Mouse (Mus musculus): ENCODE data around the gene 2410004B18Rik.
A peak's percentile ranks its signal among the peaks of the same experiment; 100 is the strongest.

Gene 2410004B18Rik

DNA sequence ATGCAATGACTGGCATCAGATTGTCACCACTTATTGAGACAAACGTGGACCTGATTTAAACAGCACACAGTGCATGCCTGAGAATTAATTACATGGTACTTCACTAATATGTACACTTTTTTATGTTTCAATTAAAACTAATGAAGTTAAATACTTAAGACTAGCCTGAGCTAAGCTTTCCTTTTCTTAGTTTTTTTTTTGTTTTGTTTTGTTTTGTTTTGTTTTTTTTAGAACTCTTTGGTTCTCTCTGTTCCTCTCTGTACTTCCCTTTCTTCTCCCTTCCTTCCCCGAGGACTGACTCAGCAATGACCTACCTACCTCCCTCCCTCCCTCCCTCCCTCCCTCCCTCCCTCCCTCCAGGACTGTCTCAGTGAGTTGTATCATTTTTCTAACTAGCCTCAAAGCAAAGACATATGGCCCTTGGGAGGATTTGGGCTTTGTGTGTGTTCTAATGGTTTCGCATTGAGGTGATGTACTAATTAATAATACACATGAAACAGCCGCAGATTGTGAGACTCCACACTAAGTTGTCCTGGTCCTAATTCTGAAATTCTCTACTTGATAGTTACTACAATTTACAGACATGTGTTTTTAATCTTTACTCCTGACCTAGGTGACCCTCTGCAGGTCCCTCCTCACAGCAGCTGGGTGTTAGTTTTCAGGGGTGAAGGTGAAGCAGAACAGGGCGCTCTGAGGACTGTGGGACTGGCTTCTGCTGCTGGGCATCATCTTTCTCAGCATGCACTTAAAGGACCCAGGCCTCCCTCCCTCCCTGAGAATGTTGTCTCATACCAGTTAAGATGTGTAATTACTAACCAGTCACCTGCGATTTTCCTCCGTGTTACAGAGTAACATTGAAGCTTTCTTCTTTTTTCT lies 8.1 kb upstream of the 2410004B18Rik start:
- DNase-seq (ENCODE audit: low spot score in 2 of 2): no peak

GRCm38 (mm10) chr3:145933845-145934244 lies 4.0 kb upstream of the 2410004B18Rik start:
- no peak for DNase-seq (ENCODE audit: low spot score in 2 of 2)

DNA sequence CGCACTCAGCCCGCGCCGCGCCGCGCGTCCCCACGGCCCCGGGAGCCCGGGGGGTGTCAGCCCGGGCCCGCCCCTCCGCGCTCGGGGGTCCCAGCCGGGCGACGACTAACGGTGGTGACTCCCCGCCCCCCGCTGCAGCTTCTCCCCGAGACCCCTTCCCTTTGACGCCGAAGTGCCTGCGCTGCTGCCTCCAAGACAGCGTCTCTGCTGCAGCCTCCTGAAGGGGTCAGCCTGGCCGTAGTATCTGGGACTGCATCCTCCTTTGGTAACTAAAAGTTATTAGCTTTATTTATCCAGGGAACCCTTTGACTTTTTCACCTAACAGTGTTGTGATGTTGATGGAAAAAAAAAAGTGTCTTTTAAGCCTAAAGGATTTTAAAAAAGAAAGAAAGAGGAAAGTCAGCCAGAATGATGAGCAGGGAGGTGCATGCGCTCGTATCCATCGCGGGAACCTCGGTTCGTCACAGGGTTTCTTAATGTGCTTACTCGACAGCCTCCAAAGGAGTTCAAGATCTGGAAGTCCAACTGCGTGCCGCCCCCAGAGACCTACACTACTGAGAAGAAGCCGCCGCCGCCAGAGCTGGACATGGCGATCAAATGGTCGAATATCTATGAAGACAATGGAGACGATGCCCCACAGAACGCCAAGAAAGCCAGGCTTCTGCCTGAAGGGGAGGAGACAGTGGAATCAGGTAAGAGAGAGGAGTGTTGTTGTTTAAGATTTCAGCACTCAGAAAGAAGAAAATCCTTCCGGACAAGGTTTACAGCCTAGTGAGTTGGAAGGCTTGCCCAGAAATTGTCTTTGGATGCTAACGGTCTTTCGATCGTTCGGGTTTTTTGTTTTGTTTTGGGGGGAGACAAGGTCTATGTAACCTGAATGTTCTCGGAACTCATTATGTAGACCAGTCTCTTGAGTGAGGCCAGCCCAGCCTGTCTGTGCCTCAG lies 863 bp downstream of the 2410004B18Rik start:
- no peak for DNase-seq (ENCODE audit: low spot score in 2 of 2)

DNA sequence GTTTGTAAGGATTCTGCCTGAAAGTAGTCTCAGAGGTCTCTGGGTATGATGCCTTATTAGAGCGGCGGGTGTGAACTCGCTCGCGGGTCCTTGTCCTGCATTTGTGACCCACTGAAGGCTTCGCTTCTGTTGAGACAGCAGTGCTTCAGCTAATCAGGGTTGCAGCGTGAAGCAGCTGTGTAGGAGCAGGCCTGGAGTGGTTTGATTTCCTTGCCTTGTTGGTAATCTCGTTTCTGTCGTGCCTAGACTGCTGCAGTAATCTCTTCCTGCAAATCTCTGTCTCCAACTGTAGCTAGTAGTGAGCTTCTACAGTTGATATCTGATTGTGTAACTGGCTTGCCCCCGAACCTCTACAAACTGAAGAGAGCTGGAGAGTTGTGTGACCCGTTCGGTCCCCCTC lies 1.6 kb downstream of the 2410004B18Rik start:
- no peak for DNase-seq (ENCODE audit: low spot score in 2 of 2)

DNA sequence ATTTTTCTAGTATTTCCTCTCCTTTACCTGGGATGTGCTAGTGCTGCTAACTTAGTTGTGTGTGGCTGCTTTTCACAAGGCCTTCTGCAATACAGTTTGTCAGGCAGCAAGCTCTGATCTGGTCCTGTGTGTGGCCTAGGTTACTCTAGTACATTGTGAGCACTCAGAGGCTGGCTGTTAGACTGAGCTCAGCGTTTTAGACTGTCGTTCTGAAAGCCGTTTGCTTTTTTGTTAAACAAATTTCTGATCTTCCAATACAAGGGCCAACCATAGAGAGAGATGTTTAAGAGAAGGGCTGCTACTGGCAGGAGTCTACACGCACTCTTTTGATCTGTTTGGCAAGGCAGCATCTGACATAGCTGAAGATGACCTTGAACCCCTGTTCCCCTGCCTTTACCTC lies 2.2 kb downstream of the 2410004B18Rik start:
- no peak for DNase-seq (ENCODE audit: low spot score in 2 of 2)

GRCm38 (mm10) chr3:145941971-145942370 lies 4.2 kb downstream of the 2410004B18Rik start:
- DNase-seq (ENCODE audit: low spot score in 2 of 2): peak; percentile 41 to 62

DNA sequence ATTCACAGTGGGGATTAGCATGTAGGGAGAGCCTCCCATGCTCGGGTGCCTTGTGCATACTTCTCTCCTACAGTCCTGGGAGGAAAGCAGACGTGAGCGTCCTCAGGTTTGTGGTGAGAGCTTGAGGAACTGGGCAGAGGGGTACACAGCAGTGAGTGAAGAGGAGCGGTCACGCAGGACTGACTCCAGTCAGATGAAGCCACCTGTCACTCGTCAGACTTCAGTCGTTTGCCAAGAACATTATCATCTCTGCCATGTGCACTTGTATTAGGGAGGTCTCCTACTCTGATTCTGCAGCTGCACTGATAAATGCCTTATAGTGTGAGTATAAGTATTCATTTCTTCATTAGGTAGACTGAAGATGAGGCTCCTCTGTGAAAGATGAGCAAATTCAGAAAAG lies 6.5 kb downstream of the 2410004B18Rik start:
- no peak for DNase-seq (ENCODE audit: low spot score in 2 of 2)

GRCm38 (mm10) chr3:145945904-145946303 lies 8.1 kb downstream of the 2410004B18Rik start:
- no peak for DNase-seq (ENCODE audit: low spot score in 2 of 2)

- no peak for DNase-seq (ENCODE audit: low spot score in 2 of 2)
These were observed 8.8 kb downstream of the 2410004B18Rik start for GRCm38 (mm10) chr3:145946654-145947053.

- DNase-seq (ENCODE audit: low spot score in 2 of 2): no peak
These were observed 9.9 kb downstream of the 2410004B18Rik start for GRCm38 (mm10) chr3:145947539-145948204.

GRCm38 (mm10) chr3:145950034-145950814 lies 12.4 kb downstream of the 2410004B18Rik start:
- DNase-seq (ENCODE audit: low spot score in 2 of 2): peak; percentile 50 to 65

- no peak for DNase-seq (ENCODE audit: low spot score in 2 of 2)
These were observed 13.0 kb downstream of the 2410004B18Rik start for GRCm38 (mm10) chr3:145950815-145951130.

- DNase-seq (ENCODE audit: low spot score in 2 of 2): peak; percentile 70 to 71
These were observed 13.7 kb downstream of the 2410004B18Rik start for GRCm38 (mm10) chr3:145951287-145952165.

DNA sequence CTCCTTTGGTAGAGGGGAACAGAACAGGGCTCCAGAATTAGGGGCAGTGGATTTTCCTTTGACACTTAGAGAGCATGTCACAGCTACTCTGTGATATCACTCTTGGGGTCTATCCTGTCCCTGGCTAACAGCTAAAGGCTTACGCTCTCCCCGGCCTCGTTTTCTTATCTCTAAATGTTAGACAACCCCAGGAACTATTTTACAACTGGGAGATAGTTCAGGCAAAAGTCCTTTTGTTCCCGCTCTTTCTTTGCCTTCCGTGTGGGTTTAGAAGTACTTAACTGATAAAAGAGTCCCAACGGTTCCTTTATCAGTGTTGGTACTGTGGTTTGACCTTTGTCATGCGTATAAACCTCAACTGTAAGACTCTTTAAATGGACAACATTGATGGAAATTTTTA lies 15.1 kb downstream of the 2410004B18Rik start:
- no peak for DNase-seq (ENCODE audit: low spot score in 2 of 2)

DNA sequence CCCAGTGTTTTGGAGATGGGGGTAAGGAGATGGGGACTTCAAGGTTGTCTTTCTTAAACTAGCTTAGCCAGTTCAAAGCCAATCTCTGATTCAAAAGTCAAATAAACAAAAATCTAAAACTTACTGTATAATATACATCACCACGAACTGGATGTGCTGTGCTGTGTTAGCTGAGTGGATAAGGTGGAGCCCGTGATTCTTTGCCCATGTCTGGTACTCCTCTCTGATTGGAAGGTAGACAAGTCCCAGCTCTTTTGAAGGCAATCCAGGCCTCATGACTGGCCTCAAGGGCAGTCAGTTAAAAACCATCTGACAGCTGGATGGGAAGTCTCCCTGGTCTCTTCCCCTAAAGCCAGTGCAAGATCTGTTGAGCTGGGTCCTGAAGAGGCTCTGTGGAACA lies 15.6 kb downstream of the 2410004B18Rik start:
- DNase-seq (ENCODE audit: low spot score in 2 of 2): no peak

GRCm38 (mm10) chr3:145959824-145960223 lies 22.0 kb downstream of the 2410004B18Rik start:
- DNase-seq (ENCODE audit: low spot score in 2 of 2): peak; percentile 23 to 27

GRCm38 (mm10) chr3:145962411-145962810 lies 24.6 kb downstream of the 2410004B18Rik start:
- no peak for DNase-seq (ENCODE audit: low spot score in 2 of 2)

GRCm38 (mm10) chr3:145963101-145964017 lies 25.5 kb downstream of the 2410004B18Rik start:
- peak; percentile 28 for DNase-seq (ENCODE audit: low spot score in 2 of 2)

DNA sequence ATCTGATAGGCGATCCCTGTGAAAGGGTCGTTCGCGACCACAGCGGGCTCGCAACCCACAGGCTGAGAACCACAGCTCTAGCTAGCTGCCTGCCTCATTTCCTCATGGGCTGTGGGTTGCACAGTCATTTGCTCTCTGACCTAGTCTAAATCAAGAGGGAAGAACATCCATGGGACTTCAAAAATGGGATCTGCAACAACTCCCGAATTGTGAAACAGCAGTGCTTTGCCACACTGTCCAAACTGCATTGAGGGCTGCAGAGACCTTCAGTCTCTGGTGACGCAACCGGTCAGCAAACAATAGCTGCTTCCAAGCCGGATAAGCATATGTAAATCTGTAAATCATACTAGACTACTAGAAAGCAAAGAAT lies 26.2 kb downstream of the 2410004B18Rik start:
- peak; percentile 20 to 27 for DNase-seq (ENCODE audit: low spot score in 2 of 2)

Data from heart, adult 9 months (tissue).